Mouse (Mus musculus): ENCODE data around the gene Olfr1259. TPM values are rescaled to one million over a fixed set of nuclear protein-coding genes. Genes with fewer than 3 reads are reported as not detected.

The Olfr1259 gene
- not detected for total RNA-seq (2023)

GRCm38 (mm10) chr2:89948564-89948963, at the start of gene Olfr1259:
Gene Olfr1259, minus strand, starts transcription at chr2:89948664.

GRCm38 (mm10) chr2:89990921-89991320, 42.5 kb upstream of the Olfr1259 start, which contains the start of gene Olfr1261:
Gene Olfr1261, plus strand, starts transcription at chr2:89991221.

GRCm38 (mm10) chr2:89974184-89974583, 25.7 kb upstream of the Olfr1259 start, which contains the start of gene Olfr1260:
Gene Olfr1260, plus strand, starts transcription at chr2:89974340.

GRCm38 (mm10) chr2:89927009-89927408, 21.5 kb downstream of the Olfr1259 start, which contains the start of gene Olfr1258:
Gene Olfr1258, plus strand, starts transcription at chr2:89927309.

Other genes with a start within 250 kb of the Olfr1259 start
- not detected for gene Olfr1252, start 223.7 kb downstream of the Olfr1259 start, total RNA-seq (2023)
- not detected for gene Olfr1253, start 191.6 kb downstream of the Olfr1259 start, total RNA-seq (2023)
- gene Olfr1254, start 155.0 kb downstream of the Olfr1259 start, total RNA-seq (2023), result not detected
- gene Olfr1255, start 136.6 kb downstream of the Olfr1259 start, total RNA-seq (2023), result not detected
- not detected for gene Olfr1256, start 107.1 kb downstream of the Olfr1259 start, total RNA-seq (2023)
- not detected for gene Olfr48, start 100.5 kb downstream of the Olfr1259 start, total RNA-seq (2023)
- not detected for gene Olfr1257, start 70.2 kb downstream of the Olfr1259 start, total RNA-seq (2023)
- not detected for gene Olfr1258, start 21.4 kb downstream of the Olfr1259 start, total RNA-seq (2023)
- gene Olfr1260, start 25.7 kb upstream of the Olfr1259 start, total RNA-seq (2023), result not detected
- gene Olfr1261, start 42.6 kb upstream of the Olfr1259 start, total RNA-seq (2023), result not detected
- gene Olfr1262, start 51.5 kb upstream of the Olfr1259 start, total RNA-seq (2023), result not detected
- not detected for gene Olfr1263, start 63.5 kb upstream of the Olfr1259 start, total RNA-seq (2023)
- gene Olfr1264, start 76.9 kb upstream of the Olfr1259 start, total RNA-seq (2023), result not detected
- not detected for gene Olfr1265, start 86.7 kb upstream of the Olfr1259 start, total RNA-seq (2023)
- not detected for gene Olfr140, start 114.9 kb upstream of the Olfr1259 start, total RNA-seq (2023)
- gene Olfr1269, start 172.7 kb upstream of the Olfr1259 start, total RNA-seq (2023), result not detected
- gene Olfr32, start 193.6 kb upstream of the Olfr1259 start, total RNA-seq (2023), result not detected
- not detected for gene Olfr1270, start 204.4 kb upstream of the Olfr1259 start, total RNA-seq (2023)